Mouse (Mus musculus) cerebellum, adult 11 months (tissue): ENCODE data around the gene Elf1.
"Not testable (repeated sequence)": the region's sequence is repeated elsewhere in the genome, so short reads cannot be mapped to it uniquely, and the experiment has no call there.

Experiments
- DNase-seq: peaks from one replicate; pipeline ENCODE4 v3.0.0; 2022

The Elf1 gene

DNA sequence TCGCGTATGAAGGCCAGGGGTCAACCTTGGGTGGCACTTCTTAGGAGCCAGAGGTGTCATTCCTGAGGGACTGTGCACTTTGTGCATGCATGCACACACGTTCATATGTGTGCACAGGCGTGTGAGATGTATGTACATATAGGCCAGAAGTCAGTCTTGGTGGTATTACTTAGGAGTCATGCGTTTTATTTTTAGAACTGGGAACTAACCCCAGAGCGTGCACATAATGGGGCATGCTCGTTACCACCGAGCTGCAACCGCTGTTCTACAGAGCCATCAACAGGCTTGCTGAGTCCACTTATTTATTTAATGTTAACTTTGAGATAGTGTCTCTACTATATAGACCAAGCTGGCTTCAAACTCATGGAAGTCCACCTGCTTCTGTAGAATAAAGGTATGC, 41.4 kb downstream of the Elf1 start:
- no peak for DNase-seq

DNA sequence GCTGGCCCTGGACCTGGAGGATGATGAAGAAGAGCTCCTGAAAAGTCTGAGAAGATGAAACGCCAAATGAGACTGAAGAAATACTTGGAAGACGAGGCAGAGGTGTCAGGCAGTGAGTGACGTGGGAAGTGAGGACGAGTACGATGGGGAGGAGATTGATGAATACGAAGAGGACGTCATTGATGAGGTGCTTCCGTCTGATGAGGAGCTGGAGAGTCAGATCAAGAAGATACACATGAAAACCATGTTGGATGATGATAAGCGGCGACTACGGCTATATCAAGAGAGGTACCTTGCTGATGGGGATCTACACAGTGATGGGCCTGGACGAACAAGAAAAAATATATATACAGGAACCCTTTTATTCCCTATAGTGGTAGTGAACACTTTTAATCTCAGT, 45.1 kb downstream of the Elf1 start:
- DNase-seq: not testable (repeated sequence)

DNA sequence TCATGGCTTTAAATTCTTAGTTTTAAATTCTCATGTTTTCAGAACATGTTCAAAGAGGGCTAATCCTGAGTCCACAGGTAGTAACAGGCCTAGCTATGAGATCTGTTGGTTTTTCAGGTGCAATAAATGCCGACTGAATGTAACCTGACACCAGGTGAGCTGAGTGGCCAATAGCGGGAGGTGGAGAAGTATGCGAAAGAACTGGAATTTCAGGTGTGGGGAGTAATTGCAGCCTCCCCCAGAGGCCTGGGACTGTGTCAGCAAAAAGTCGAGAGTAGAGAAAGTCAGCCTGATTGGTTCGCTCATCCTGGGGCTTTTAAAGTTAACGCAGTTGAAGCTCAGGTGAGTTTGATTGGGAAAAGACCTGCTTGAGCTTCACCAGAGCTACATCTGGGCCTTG, 46.7 kb downstream of the Elf1 start:
- no peak for DNase-seq

DNA sequence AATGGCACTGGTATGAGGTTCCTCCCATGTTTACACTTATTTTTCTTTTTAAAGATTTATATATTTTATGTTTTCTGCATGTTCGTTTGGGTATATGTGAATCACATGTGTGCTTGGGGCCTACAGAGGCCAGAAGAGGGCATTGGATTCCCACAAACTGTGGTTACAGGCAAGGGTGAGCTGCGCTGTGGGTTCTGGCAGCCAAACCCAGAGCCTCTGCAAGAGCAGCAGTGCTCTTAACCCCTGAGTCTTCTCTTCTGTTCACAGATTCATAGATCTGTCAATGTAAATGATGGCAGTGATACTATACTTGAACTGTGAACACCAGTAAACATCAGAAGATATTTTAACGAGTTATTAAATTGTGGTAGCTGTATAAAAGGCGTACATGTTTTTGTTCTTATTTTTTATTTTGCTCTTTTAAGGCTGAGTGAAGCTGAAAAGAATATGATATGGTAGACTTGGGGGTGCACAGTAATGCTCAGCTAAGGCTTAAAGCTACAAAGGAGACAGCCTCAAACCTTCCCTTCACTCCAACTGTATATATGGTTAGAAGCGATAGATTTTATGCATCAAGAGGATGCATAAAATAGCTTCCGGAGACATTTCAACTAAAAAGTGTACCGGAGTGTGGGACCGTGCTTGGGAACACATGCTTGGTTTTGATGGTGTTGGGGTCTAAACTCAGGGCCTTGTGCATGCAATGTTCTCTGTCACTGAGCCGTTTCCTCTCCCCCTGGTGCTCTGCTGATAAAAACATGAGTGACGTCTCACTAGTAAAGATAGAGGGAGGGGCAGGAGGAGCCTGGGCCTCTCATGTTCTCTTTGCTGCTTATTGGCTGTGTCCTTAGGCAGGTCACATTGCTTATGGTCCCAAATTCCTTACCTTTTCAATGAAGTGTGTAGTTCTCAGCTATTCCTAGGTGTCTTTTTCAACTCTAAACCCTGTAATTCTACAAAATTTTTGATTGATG, 48.9 kb downstream of the Elf1 start:
- DNase-seq: no peak

DNA sequence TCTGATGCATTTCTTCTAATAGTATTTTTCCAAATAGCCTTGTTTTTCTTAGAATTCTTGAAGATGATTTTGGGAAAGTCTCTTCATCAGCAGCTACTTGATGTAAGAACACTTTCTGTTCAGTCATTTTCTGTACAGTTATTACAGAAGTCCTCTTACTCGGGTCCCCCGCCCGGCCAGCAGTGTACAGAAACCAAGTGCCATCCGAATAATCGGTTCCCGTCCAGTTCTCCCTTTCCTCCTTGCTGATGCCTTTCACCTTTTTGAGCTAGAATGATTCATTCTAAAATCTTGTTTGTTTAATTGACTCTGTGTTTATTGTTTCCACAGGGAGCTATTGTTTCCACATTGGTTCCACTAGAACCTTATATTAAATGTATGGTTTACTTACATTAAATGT, 49.8 kb downstream of the Elf1 start:
- no peak for DNase-seq

DNA sequence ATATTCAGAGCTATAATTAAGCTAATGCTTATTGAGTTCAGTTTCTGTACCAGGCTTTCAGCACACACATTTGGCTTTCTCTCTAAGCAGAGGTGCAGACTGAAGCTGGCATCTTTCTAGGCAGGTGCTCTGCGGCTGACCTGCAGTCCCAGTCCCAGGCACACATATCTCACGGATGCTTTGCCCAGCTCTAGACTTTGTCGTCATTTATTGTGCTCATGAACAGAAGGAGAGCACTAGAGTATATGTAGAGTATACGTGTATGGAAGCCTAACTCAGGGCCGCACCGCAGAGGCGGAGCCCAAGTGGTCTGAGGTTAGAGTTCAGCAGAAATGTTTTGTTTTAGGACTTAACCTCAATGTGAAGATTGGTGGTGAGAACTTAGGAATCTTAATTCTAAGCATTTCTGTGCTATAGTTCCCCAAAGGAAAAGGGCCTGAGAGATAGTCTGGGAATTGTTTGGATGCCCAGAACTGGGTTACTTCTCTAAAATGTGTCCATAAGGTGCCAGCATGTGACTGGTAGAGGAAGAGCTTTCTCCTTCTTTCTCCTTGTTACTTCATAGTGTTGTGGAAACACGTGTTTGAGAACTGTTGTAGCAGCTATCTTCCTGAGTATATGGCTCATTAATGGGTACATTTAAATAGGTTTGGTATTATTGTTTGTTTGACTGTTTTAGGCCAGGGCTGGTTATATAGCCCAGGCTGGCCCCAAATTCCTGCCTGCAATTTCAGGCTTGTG, 51.2 kb downstream of the Elf1 start:
- no peak for DNase-seq

DNA sequence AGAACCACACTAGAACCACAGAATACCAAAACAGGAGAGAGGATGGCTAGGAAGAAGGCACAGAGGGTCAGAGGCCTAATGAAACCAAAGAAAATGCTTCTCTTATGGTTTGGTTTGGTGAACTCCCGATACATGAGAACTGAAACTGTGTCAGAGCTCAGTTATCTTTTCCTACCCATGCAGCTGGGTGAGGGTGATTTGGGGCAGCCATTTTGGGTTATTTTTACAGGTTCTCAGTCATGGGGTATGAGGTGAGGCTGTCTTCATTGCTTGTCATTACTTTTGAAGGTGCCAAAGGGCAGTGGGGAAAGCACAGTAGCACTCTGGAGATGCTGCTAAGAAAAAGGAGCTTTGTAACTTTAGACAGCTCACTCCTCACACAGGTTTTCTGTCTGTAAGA, 52.4 kb downstream of the Elf1 start:
- DNase-seq: no peak

DNA sequence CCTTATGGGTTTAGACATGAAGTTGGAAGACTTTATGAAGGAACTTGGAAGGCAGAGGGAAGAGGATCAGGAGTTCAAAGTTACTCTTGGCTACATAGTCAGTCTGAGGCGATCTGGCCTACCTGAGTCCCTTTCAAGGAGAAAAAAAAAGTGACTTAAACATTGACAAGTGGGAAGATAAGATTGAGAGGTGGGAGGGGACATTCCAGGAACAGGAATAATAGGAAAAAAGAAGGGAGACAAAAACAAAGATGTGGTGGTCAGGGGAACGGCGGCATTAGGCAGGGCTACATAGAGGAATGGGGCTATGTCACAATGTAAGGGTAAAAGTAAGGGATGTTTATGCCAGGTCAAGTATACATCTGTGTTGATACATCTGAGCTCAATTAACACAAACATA, 53.2 kb downstream of the Elf1 start:
- no peak for DNase-seq

DNA sequence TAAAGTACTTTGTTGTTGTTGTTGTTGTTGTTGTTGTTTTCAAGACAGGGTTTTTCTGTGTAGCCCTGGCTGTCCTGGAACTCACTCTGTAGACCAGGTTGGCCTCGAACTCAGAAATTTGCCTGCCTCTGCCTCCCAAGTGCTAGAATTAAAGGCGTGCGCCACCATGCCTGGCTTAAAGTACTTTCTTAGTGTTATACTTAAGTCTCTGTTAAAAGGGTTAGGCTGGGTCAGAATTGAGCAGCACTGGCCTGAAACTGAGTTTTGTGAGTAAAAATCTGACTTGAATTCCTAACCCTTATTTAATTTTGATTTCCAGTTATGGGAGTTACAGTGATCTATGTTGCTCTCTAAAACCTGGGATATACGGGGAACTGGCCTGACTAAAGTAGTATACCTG, 53.7 kb downstream of the Elf1 start:
- not testable (repeated sequence) for DNase-seq

DNA sequence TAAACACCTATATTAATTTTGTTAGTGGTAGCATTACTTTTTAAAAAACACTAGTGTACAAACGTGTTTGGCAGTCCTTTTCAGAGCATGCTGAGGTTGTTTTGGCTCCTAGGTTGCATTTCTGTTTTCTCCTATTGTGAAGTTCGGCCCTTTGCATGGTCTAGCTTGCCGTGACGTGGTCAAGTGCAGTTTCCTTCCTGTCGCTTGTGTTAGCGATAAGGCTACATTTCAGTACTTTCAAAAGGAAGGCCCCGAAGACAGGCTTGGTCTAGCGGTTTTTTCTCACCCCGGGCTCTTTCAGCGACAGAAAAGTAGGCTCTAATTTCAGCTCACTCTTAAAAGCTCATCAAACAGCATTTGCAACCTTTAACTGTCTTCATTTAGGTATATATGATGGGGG, 54.3 kb downstream of the Elf1 start:
- no peak for DNase-seq

DNA sequence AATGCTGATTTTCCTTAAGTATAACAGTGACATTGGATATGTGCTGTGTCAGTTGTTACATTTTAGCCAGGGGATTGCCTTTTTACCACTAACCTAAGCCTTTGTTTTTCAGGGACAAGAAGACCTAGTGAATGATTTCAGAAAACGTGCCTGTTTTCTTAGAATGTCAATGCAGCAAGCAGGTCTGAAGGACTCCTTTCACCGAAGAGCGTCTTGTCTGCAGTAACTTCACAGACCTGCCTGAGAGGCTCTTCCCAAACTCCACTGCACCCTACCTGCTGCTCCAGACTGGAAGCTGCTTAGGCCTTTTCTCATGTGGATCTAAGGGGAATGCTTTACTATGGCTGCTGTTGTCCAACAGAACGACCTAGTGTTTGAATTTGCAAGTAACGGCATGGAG, 55.0 kb downstream of the Elf1 start:
- no peak for DNase-seq

DNA sequence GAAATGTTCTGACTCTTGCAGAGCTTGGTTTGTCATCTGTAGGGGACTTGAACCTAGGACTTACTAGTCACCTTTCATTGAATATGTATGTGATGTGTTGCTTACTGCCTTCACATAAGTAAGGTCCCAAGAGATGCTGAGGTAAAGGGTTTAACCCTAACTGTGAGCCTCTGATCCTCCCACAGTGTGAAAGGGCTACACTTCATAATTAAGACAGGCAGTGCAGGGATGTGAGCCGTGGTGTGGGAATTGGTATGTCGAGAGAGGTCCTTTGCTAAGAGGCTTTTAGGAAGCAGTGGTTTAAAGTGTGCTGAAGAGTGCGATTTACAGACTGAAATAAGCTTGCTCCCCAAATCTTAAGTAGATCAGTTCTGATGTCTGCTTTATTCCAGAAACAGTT, 55.8 kb downstream of the Elf1 start:
- no peak for DNase-seq

DNA sequence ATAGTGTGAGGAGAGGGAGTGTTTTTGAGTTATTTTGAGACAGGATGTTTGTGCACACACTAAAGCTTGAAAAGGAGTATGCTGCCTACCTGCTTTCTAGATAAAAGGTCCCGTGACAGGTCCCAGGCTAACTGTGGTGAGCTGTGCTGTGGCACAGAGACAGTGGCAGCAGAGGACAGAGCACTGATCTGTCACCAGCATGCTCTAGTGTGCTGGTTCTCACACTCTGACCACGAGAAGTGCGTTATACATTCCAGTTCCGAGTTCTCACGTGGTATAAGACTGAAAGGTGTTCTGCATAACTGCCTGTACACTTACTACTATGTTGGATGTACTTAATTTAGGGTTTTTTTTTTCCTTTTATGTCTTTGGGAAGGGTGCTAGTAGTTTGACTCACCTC, 56.5 kb downstream of the Elf1 start:
- no peak for DNase-seq

DNA sequence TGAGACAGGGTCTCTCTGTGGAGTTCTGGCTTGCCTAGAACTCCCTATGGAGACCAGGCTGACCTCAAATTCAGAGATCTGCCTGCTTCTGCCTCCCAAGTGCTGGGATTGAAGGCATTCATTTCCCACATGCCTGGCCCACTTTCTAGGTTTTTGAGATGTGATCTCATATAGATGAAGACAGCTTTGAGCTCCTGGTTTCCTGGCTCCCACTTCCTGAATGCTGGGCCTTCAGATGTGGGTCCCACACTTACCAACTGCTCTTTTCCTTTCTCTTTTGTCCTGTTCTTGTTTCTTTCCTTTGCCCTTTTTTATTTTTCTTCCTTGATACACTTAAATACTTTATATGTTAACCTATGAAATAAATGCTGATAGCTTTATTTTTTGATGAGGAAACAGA, 56.9 kb downstream of the Elf1 start:
- no peak for DNase-seq

DNA sequence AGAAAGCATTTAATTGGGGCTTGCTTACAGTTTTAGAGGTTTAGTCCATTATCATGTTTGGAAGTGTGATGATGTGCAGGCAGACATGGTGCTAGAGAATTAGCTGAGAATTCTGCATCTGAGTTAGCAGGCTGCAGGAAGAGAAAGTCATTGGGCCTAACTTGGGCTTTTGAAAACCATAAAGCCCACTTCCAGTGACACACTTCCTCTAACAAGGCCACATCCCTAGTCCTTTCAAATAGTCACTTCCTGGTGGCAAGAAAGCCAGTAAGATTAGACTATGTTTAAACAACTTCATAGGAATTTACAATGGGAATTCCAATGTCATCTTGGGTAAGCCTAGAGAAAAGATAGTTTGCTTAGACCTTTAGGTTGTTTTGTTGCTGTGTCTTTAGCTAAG, 60.6 kb downstream of the Elf1 start:
- no peak for DNase-seq

DNA sequence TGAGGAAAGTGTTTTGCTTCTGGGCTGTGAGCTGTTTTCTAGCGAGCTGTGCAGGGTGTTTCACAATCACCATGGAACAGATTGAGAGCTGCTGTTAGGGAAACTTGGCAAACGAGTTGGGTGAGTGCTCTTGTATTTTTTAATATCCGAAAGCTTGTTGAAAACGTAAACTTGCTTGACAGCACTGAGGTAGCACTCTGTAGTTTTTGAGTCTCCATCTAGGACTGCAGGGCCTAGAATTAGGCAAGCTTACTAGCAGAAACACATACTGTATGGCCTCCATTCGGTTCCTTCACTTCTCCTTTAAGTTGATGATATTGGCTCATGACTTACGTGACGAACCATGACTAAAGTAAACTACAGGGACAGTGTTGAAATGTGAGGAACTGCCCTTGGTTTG, 68.3 kb downstream of the Elf1 start:
- DNase-seq: no peak

DNA sequence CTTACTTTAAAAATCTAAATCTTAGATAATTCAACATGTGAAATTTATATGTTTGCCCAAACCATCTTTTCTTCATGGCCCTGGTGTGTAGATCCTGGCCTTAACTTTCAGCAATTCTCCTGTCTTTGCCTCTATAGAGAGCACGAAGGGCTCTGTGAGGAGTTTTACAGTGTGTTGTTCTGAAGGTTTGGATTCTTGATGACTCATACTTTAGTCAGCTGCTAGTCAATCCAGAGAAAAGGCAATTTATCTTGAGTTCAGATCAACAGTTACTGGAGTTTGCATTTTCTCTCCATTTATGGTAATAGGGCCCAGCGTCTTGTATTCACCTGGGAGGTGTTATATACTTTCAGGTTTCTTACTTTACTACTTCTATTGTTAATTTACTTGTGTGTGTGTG, 70.9 kb downstream of the Elf1 start:
- DNase-seq: no peak

DNA sequence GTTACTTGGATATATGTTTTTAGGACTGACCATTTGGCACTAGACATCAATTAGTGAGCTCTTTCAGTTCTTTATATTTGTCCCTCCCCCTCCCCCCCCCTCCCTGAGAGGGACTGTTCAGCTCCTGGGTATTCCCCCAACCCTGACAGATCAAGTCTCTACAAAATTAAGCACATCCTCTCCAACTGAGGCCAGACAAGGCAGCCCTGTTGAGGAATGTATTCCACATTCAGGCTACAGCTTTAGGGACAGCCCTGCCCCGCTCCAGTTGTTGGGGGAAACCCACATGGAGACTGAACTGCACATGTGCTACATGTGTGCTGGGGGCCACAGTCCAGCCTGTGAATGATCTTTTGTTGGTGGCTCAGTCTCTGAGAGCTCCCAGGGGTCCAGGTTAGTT, 71.9 kb downstream of the Elf1 start:
- no peak for DNase-seq

DNA sequence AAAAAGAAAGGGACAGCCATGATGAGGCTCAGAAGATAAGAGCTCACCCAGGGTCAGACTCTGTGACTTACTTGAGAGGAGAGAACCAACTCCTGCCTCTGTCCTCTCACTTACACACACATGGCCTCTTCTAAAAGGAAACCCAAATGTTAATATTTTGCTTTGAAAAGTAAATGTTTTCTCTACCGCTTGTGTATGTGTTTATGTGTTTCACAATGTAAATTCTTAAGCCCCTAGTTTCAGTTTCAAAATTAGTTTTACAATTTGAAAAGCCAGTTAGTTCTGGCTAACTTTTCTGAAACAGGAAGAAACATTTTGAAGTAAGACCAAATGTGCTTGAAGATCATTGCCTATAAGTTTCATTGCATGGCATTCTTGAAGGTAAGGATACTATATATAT, 76.8 kb downstream of the Elf1 start:
- no peak for DNase-seq

DNA sequence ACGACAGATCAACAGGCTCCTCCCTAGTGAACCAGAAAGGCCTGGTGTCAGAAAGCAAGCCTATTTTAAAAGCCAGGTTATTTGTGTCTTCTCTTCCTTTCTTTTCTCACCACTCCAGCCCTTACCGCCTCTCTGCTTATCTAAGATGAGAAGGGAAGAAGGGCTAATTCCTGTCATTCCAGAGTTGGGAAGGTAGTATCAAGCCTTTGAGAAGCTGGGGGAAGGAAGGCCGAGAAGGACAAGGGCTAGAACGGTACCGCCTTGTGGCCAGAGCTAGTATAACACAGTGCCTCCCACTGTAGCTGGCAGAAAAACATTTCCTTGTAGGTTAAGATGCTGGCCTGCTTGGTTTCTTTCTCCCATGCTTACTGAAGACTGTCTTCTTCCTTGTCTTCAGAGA, 81.8 kb downstream of the Elf1 start:
- peak; percentile 6 for DNase-seq

DNA sequence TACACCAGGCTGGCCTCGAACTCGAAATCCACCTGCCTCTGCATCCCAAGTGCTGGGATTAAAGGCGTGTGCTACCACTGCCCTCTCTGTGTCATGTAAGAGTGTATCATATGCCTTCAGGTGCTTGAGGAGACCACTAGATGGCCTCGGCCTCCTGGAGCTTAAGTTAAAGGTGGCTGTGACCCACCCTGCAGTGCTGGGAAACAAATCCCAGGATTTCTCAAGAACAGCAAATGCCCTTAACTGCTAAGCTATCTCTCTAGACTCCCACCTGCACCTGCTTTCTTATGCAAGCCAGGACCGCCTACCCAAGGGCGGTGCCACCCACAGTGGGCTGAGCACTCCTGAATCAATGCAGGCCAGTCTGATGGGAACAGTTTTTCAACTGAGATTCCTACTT, 83.8 kb downstream of the Elf1 start:
- DNase-seq: no peak

DNA sequence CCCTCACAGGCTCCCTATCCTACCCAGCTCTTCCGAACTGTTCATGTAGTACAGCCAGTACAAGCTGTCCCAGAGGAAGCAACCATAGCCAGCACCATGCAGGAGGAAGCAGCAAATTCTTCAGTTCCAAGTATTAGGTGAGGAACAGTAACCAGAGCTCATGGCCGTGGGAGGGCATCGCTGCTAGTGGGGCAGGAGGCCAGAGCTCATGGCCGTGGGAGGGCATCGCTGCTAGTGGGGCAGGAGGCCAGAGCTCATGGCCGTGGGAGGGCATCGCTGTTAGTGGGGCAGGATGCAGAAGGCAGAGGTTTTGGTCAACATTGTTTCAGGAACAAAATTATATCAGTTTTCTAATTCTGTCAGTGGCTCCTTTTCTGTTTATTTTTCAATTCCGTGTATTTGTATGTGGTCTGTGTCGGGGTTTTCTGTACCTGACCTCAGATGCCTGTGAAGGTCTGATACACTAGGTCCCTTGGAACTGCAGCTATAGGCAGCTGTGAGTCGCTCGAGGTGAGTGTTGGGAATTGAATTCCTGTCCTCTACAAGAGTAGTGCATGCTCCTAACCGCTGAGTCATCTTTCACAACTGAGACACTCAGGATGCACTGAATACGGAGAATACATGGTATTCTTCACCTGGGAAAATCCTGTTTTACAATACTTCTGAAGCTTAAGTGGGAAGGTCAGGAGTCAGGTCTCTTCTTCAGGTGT, 92.6 kb downstream of the Elf1 start:
- no peak for DNase-seq

DNA sequence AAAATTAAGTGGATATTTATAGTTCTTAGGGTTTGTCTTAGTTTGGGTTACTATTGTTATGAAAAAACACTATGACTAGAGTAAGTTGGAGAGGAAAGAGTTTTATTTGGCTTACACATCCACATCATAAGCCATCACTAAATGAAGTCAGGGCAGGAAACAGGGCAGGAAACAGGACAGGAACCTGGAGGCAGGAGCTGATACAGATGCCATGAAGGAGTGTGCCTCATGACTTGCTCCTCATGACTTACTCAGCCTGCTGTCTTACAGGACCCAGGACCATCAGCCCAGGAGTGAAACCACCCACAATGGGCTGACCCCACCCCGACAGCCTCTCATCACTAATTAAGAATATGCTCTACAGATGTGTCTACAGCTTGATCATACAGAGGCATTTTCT, 93.4 kb downstream of the Elf1 start:
- no peak for DNase-seq
